Mouse (Mus musculus) lung, embryonic 16.5 days (tissue): ENCODE measurements at regions not wholly inside any gene's neighbourhood (a gene's known extent, or its start where the extent isn't known, plus 50 kb on each side); places are given as distances from the start of the nearest gene placed in this dataset.

Experiments
- ATAC-seq: fragments of 200-750 bp; cut with Nextera tagmentation; 2 replicates; pipeline ENCODE4 v1.8.0; 2017; ENCODE audit warnings: low read depth, mild to moderate bottlenecking, moderate library complexity
- H3K27ac ChIP-seq: fragments of 300-500 bp; sonication (generic); 2 replicates; pipeline ENCODE4 v1.5.1; 2014; ENCODE audit warnings: mild to moderate bottlenecking, control low read depth, low read length
- H3K27me3 ChIP-seq: fragments of 300-500 bp; sonication (generic); 2 replicates; pipeline ENCODE4 v1.6.1; 2014; ENCODE audit warnings: low read depth, low read length, mixed read lengths; ENCODE audit not compliant: control insufficient read depth, insufficient read depth
- H3K36me3 ChIP-seq: fragments of 300-500 bp; sonication (generic); 2 replicates; pipeline ENCODE4 v1.6.1; 2014; ENCODE audit warnings: low read length; ENCODE audit not compliant: control insufficient read depth, insufficient read depth
- H3K4me1 ChIP-seq: fragments of 300-500 bp; sonication (generic); replicated peaks from 2 replicates; pipeline ENCODE4 v1.6.1; 2014; ENCODE audit warnings: low read length, mixed read lengths; ENCODE audit not compliant: control insufficient read depth, insufficient read depth
- H3K4me2 ChIP-seq: fragments of 300-500 bp; sonication (generic); 2 replicates; pipeline ENCODE4 v1.6.1; 2014; ENCODE audit warnings: low read depth, low read length, control low read depth
- H3K4me3 ChIP-seq: fragments of 300-500 bp; sonication (generic); 2 replicates; pipeline ENCODE4 v1.5.1; 2014; ENCODE audit warnings: mild to moderate bottlenecking, low read length, control low read depth
- H3K9ac ChIP-seq: fragments of 300-500 bp; sonication (generic); 2 replicates; pipeline ENCODE4 v1.6.1; 2014; ENCODE audit warnings: low read length, control low read depth
- H3K9me3 ChIP-seq: fragments of 300-500 bp; sonication (generic); 2 replicates; pipeline ENCODE4 v1.6.1; 2016; ENCODE audit warnings: low read length; ENCODE audit not compliant: control insufficient read depth
- WGBS: fragments of 180-500 bp; shearing (Covaris S2); extraction: QIAGEN DNeasy Blood & Tissue Kit; methylation state at CpG from one replicate; pipeline ENCODE4 v1.1.7; 2014; 5-methylcytosine and 5-hydroxymethylcytosine counted together

DNA sequence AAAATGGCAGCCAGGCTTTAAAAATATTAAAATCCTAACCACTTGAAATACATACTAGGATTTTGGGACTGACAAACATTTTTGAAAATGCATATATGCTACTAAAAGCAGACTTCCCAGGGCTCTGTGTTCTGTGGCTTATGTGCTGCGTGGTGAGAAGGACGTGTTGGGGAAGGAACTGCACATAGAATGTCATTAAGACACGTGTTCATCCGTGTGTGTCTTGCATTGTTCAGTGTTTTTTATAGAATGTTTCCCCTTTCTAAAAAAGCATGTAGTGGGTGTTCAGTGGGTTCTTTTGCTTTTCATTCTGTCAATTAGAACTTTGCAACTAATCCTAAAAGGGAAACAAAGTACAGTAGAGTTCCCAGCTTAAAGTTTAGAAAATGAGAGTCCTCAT, 594.7 kb upstream of the Mef2c start:
- H3K9ac ChIP-seq, result no peak overlapping the region
- ATAC-seq, result no peak
- no peak overlapping the region for H3K27ac ChIP-seq
- WGBS, result 87% methylated on average over 4 of the region's 4 CpGs
- no peaks in the 10 kb centered on the region for H3K9me3 ChIP-seq
- no peaks in the 10 kb centered on the region for H3K36me3 ChIP-seq
- H3K4me1 ChIP-seq, result no peaks in the 10 kb centered on the region
- no peaks in the 10 kb centered on the region for H3K27me3 ChIP-seq
- no peak overlapping the region for H3K4me3 ChIP-seq
- H3K4me2 ChIP-seq, result no peak overlapping the region

DNA sequence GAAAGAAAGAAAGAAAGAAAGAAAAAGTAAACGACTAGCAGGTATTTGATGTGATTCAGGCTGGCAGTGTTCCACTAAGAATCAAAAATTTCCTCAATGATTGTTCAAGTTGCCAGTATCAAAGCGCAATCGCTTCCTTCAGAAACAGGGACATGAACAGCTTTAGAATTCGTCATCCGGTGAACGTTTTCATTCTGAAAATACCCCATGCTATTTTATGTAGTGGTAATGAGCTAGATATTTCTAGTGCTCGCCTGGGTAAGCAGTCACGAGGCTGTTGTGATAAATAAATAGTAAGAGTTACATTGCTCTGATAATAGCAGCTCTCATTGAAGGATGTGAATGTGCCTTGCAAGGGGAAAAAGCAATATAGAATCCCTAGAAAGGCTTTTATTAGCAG, 591.0 kb upstream of the Mef2c start:
- Histone ChIP-seq H3K4me2 (no peak overlapping the region), H3K27me3 (no peaks in the 10 kb centered on the region), H3K4me1 (no peaks in the 10 kb centered on the region), H3K36me3 (no peaks in the 10 kb centered on the region), H3K9ac (no peak overlapping the region), H3K27ac (no peak overlapping the region), H3K4me3 (no peak overlapping the region), H3K9me3 (no peaks in the 10 kb centered on the region)
- ATAC-seq, result no peak
- WGBS, result 83% methylated on average over 8 of the region's 8 CpGs

GRCm38 (mm10) chr13:82915194-82915593, 588.6 kb upstream of the Mef2c start:
- no peak for ATAC-seq
- H3K9ac ChIP-seq, result no peak overlapping the region
- no peaks in the 10 kb centered on the region for H3K9me3 ChIP-seq
- H3K4me3 ChIP-seq, result no peak overlapping the region
- 82% methylated on average over 4 of the region's 4 CpGs for WGBS
- no peaks in the 10 kb centered on the region for H3K36me3 ChIP-seq
- H3K4me2 ChIP-seq, result no peak overlapping the region
- no peaks in the 10 kb centered on the region for H3K27me3 ChIP-seq
- H3K27ac ChIP-seq, result no peak overlapping the region
- H3K4me1 ChIP-seq, result no peaks in the 10 kb centered on the region

- no peak overlapping the region for H3K27ac ChIP-seq
- H3K27me3 ChIP-seq, result no peaks in the 10 kb centered on the region
- H3K4me3 ChIP-seq, result no peak overlapping the region
- H3K9me3 ChIP-seq, result no peaks in the 10 kb centered on the region
- H3K4me2 ChIP-seq, result no peak overlapping the region
- no peak overlapping the region for H3K9ac ChIP-seq
- H3K4me1 ChIP-seq, result no peaks in the 10 kb centered on the region
- no peaks in the 10 kb centered on the region for H3K36me3 ChIP-seq
- ATAC-seq, result no peak
Observed at GRCm38 (mm10) chr13:82930010-82930409, 573.8 kb upstream of the Mef2c start.

GRCm38 (mm10) chr13:82937856-82938255, 566.0 kb upstream of the Mef2c start:
- no peak overlapping the region for H3K4me2 ChIP-seq
- 83% methylated on average over 3 of the region's 3 CpGs for WGBS
- no peak overlapping the region for H3K9ac ChIP-seq
- H3K27me3 ChIP-seq, result no peaks in the 10 kb centered on the region
- ATAC-seq, result no peak
- H3K9me3 ChIP-seq, result no peaks in the 10 kb centered on the region
- no peaks in the 10 kb centered on the region for H3K4me1 ChIP-seq
- no peaks in the 10 kb centered on the region for H3K36me3 ChIP-seq
- H3K4me3 ChIP-seq, result no peak overlapping the region
- no peak overlapping the region for H3K27ac ChIP-seq

DNA sequence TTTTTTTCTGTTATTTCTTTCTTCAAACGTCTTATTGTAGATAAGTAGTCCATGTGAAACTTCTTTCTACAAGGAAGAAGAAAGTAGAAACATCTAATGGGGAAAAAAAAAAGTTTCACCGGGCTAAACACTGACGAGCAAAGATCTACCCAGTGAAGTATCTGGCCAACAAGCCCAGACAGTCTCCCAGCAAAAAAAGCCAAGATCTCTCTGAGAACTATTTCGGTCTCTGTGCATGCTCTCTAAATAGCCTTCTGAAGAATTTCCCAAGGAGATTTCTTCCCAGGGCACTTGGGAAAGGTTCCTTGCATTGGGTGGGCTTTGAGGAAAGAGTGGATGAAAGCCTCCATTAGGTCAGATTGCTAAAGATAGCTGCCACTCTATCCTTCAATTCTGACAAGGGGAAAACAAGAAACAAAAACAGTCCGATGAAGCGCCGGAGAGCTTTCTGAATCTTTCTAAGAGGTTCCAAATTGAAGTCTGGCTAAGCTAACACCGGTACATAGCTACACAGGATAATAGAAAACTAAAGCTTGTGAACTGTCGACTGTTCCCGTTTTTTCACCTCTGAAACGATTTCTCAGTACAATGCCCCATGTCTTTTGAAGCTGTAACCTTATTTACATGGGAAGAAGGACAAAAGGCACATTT, 561.0 kb upstream of the Mef2c start:
- WGBS, result 35% methylated on average over 11 of the region's 11 CpGs
- Histone ChIP-seq H3K36me3 (no peaks in the 10 kb centered on the region), H3K27ac (no peak overlapping the region), H3K4me3 (no peak overlapping the region), H3K4me2 (peak overlapping the region; percentile 1; the same call in 1 of the 2 replicates), H3K4me1 (no peaks in the 10 kb centered on the region), H3K9me3 (no peaks in the 10 kb centered on the region), H3K27me3 (no peaks in the 10 kb centered on the region), H3K9ac (no peak overlapping the region)
- no peak for ATAC-seq

GRCm38 (mm10) chr13:82946931-82947330, 556.9 kb upstream of the Mef2c start:
- Histone ChIP-seq H3K4me3 (no peak overlapping the region), H3K27ac (no peak overlapping the region), H3K36me3 (no peaks in the 10 kb centered on the region), H3K4me1 (no peaks in the 10 kb centered on the region), H3K27me3 (no peaks in the 10 kb centered on the region), H3K9me3 (no peaks in the 10 kb centered on the region), H3K4me2 (no peak overlapping the region), H3K9ac (no peak overlapping the region)
- 82% methylated on average over 5 of the region's 5 CpGs for WGBS
- no peak for ATAC-seq

- WGBS, result 55% methylated on average over 6 of the region's 6 CpGs
- H3K27ac ChIP-seq, result no peak overlapping the region
- no peak for ATAC-seq
- H3K36me3 ChIP-seq, result no peaks in the 10 kb centered on the region
- H3K4me1 ChIP-seq, result no peaks in the 10 kb centered on the region
- H3K9me3 ChIP-seq, result no peaks in the 10 kb centered on the region
- H3K4me3 ChIP-seq, result no peak overlapping the region
- H3K27me3 ChIP-seq, result no peaks in the 10 kb centered on the region
- no peak overlapping the region for H3K4me2 ChIP-seq
- H3K9ac ChIP-seq, result no peak overlapping the region
Observed at GRCm38 (mm10) chr13:82949541-82949940, 554.3 kb upstream of the Mef2c start.

- H3K27me3 ChIP-seq, result no peaks in the 10 kb centered on the region
- H3K27ac ChIP-seq, result no peak overlapping the region
- no peak overlapping the region for H3K4me2 ChIP-seq
- no peak overlapping the region for H3K4me3 ChIP-seq
- no peaks in the 10 kb centered on the region for H3K4me1 ChIP-seq
- H3K9ac ChIP-seq, result no peak overlapping the region
- WGBS, result 75% methylated on average over 3 of the region's 3 CpGs
- ATAC-seq, result no peak
- no peaks in the 10 kb centered on the region for H3K36me3 ChIP-seq
- no peaks in the 10 kb centered on the region for H3K9me3 ChIP-seq
Observed at GRCm38 (mm10) chr13:82962333-82962732, 541.5 kb upstream of the Mef2c start.

- H3K4me3 ChIP-seq, result no peak overlapping the region
- H3K9me3 ChIP-seq, result no peaks in the 10 kb centered on the region
- ATAC-seq, result no peak
- H3K4me2 ChIP-seq, result no peak overlapping the region
- H3K9ac ChIP-seq, result no peak overlapping the region
- H3K4me1 ChIP-seq, result no peaks in the 10 kb centered on the region
- no peaks in the 10 kb centered on the region for H3K36me3 ChIP-seq
- H3K27ac ChIP-seq, result no peak overlapping the region
- 76% methylated on average over 9 of the region's 9 CpGs for WGBS
- H3K27me3 ChIP-seq, result no peaks in the 10 kb centered on the region
Observed at GRCm38 (mm10) chr13:82971722-82972121, 532.1 kb upstream of the Mef2c start.
